Mouse (Mus musculus): ENCODE data around the gene Focad. TPM values are rescaled to one million over a fixed set of nuclear protein-coding genes. Genes with fewer than 3 reads are reported as not detected.

The Focad gene
- 11.3 TPM for polyA plus RNA-seq (2014; fragmentation: Illumina TruSeq; extraction: RNeasy Lipid Tissue Mini Kit (QIAGEN cat#74804); ENCODE audit: low read depth, low replicate concordance)

DNA sequence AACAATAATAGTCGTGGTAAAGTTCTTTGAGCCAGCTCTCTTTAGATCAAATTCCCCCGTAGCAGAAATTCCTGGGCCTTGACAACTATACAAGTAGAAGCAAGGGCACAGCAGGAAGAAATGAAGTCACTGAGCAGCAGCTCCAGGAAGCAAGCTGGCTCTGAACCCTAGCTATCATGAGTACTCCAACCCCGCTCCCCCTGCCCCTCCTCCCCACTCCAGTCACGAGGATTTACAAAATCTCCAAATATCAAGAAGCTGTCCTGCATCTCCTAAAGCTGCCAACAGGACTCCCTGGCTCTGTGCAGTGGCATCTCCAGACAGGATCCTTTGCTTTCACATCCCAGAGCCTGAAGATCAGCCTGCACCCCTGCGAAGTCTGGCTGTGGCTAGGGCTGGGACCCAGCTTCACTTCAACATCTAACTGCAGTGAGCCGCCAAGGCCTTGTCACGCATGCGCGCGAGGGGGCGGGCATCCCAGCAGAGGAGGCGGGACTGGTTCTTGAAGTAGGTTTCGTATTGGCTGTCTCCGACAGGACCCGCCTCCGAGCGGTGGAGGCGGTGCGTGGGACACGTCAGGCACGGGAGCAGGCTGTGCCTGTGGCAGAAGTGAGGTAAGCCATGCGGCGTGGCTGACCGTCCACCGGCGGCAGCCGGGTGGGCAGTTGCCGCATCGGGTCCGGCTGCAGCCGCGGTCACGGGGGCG is at the start of gene Focad:
Focad (plus strand) TSS at position 568 of the 706 bp plus-strand sequence.

GRCm38 (mm10) chr4:88438326-88438989 is 344.0 kb downstream of the Focad start, which contains the start of gene Hacd4:
Hacd4 (minus strand) TSS chr4:88438928.

Other genes starting within 250 kb of the Focad start
- gene Mllt3, start 61.3 kb upstream of the Focad start, polyA plus RNA-seq (2014; fragmentation: Illumina TruSeq; extraction: RNeasy Lipid Tissue Mini Kit (QIAGEN cat#74804); ENCODE audit: low read depth, low replicate concordance) = 6.9 TPM

Data from adipose tissue, adult 10 weeks (tissue).